Mouse (Mus musculus) myocyte (in vitro differentiated cells): Measurements from ENCODE around the gene Stk11.
A peak's percentile ranks its signal among the peaks of the same experiment; 100 is the strongest.

Experiments
- CEBPB ChIP-seq: IDR thresholded peaks from 2 replicates; pipeline ENCODE4 v1.6.1; 2011; ENCODE audit warnings: mild to moderate bottlenecking, moderate library complexity; ENCODE audit not compliant: poor library complexity, insufficient read depth, severe bottlenecking
- E2F4 ChIP-seq: IDR thresholded peaks from one replicate; pipeline ENCODE4 v1.6.1; 2011; ENCODE audit warnings: mild to moderate bottlenecking, control low read depth, moderate library complexity; ENCODE audit not compliant: insufficient read depth
- MAX ChIP-seq: IDR thresholded peaks from one replicate; pipeline ENCODE4 v1.6.1; 2011; ENCODE audit warnings: low read depth, mild to moderate bottlenecking, control low read depth
- MYOG ChIP-seq, 3 experiments: IDR thresholded peaks; one replicate each; pipeline ENCODE4 v1.6.1; 2011; ENCODE audit warnings: control low read depth in 2 of 3, low read depth in 2 of 3, mild to moderate bottlenecking in 2 of 3; ENCODE audit not compliant: insufficient read length in 2 of 3, control insufficient read depth in 1 of 3, insufficient read depth in 1 of 3
- POLR2A ChIP-seq: IDR thresholded peaks from one replicate; pipeline ENCODE4 v1.6.1; 2011; ENCODE audit warnings: low read depth, mild to moderate bottlenecking, control low read depth, moderate library complexity; ENCODE audit not compliant: insufficient read length
- POLR2AphosphoS2 ChIP-seq: IDR thresholded peaks from one replicate; pipeline ENCODE4 v1.6.1; 2011; ENCODE audit warnings: low read depth, control low read depth; ENCODE audit not compliant: insufficient read length
- TCF12 ChIP-seq: IDR thresholded peaks from one replicate; pipeline ENCODE4 v1.6.1; 2011; ENCODE audit warnings: mild to moderate bottlenecking, control low read depth; ENCODE audit not compliant: poor library complexity, insufficient read depth, severe bottlenecking

GRCm38 (mm10) chr10:80116563-80116926 lies 942 bp downstream of the Stk11 start:
- TF ChIP-seq TCF12 (no peak), POLR2A (no peak), POLR2AphosphoS2 (peak; percentile 47), E2F4 (no peak), MYOG (IDR thresholded peaks at IDR 0.05; ENCODE audit: control insufficient read depth in 1 of 3, insufficient read depth in 1 of 3, insufficient read length in 2 of 3, low read depth in 2 of 3) (no peak), MAX (no peak), CEBPB (no peak)
